Mouse (Mus musculus) stomach, postnatal 0 days (tissue): ENCODE measurements around the gene Mmp9.

Experiments used
- CTCF ChIP-seq: IDR thresholded peaks from 2 replicates; pipeline ENCODE4 v1.5.1; 2016; ENCODE audit warnings: antibody characterized with exemption, low read depth, mild to moderate bottlenecking, moderate library complexity
- EP300 ChIP-seq: optimal IDR thresholded peaks from 2 replicates; pipeline ENCODE3; 2016; ENCODE audit warnings: antibody characterized with exemption

DNA sequence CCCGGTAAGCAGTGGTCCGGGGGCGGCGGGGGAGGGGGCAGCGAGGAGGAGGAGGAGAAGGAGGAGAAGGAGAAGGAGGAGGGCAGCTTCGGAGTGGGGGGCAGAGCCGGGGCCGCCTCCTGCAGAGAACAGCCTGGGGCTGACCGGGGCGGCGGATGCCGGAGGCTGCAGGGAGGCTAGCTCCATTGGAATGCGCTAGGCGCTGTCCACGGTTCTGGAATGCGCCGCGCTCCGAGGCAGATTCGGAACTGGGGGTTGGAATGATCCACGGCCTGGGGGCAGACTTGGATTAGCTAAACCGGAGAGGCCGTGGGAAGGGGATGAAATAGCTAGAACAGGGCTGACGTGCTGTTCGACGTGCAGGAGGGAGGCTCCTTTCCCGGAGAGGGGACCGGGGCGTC is 27.9 kb downstream of the Mmp9 start:
- TF ChIP-seq CTCF = no peak
- TF ChIP-seq EP300 = no peak
